Mouse (Mus musculus): Measurements from ENCODE around the gene Pstpip1. TPM values are rescaled to one million over a fixed set of nuclear protein-coding genes. Genes with fewer than 3 reads are reported as not detected.

Gene Pstpip1
- polyA plus RNA-seq, 1 experiment from 2014 or later, result 0.75 TPM

DNA sequence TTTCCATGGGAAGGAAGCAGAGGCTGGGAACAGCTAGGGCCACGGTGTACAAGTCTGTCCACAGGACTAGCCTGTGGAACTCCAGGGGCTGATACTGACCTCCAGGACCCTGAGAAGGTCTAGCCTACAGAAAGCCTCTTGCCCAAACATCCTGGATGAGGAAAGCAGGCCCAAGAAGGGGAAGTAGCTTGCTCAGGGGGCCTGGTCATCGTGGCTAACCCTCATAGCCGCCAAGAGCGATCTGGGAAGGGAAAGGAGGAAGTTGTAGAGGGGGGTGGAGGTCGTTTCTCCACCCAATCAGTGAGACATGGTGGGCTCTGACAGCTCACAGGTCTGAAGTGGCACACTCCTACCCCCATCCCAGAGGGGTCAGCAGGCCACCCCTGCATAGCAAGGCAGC lies 18.4 kb downstream of the Pstpip1 start:
- Histone ChIP-seq H3K4me3 (no peak overlapping the region), H3K27me3 (no peaks in the 10 kb centered on the region), H3K4me2 (replicated peaks) (no peak overlapping the region), H3K9ac (replicated peaks) (no peak overlapping the region), H3K36me3 (no peaks in the 10 kb centered on the region), H3K9me3 (no peaks in the 10 kb centered on the region), H3K27ac (replicated peaks) (no peak overlapping the region), H3K4me1 (no peaks in the 10 kb centered on the region)
- WGBS, result 86% methylated on average over 5 of the region's 5 CpGs
- ATAC-seq (ENCODE audit: low FRiP score, low read depth), result no peak

DNA sequence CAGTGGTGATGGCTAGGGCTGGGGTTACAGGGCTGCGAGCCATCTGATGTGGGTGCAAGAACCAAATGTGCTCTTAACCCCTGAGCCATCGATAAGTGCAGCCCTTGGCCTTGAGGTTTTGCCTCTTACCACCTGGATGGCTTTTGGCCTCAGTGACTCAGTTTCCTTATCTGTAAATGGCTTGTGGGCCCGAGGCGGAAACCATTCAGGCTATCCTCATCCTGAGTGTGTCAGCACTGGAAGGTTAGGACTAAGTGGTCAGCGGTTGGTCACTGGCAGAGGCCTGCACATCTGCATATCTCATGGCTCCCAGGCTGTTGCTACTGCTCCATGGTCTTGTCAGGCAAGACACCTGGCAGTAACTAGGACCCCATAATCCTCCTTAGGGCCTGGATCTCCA lies 28.3 kb downstream of the Pstpip1 start:
- 86% methylated on average over 5 of the region's 5 CpGs for WGBS
- Histone ChIP-seq H3K36me3 (no peaks in the 10 kb centered on the region), H3K9me3 (no peaks in the 10 kb centered on the region), H3K27ac (replicated peaks) (no peak overlapping the region), H3K9ac (replicated peaks) (no peak overlapping the region), H3K27me3 (peaks cover 5% of the 10 kb centered on the region; the same call in 1 of the 2 replicates), H3K4me1 (peaks cover 13% of the 10 kb centered on the region), H3K4me2 (replicated peaks) (no peak overlapping the region), H3K4me3 (no peak overlapping the region)
- ATAC-seq (ENCODE audit: low FRiP score, low read depth), result peak; percentile 1; the same call in 1 of the 2 replicates

DNA sequence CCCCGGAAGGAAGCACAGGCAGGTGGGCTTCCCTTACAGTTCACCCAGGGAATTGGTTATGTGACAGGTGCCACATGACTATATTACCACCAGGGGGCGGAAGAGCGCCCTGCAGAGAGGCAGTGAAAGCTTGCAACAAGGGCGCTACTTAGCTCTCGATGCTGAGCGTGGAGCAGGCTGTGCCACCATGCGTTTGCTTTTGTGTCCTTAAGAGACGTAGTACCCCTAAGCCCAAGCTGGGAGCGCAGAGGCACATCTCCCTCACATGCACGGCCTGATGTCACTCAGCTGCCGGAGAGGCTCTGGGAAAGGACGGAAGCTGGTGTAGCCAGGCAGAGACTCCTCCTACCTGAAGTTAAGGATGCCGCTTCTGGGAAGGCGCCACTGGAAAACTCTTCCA lies 28.8 kb downstream of the Pstpip1 start:
- peaks cover 5% of the 10 kb centered on the region; the same call in 1 of the 2 replicates for H3K27me3 ChIP-seq
- peak overlapping the region; percentile 70 for H3K4me2 ChIP-seq (replicated peaks)
- H3K4me3 ChIP-seq, result peak overlapping the region; percentile 39
- H3K4me1 ChIP-seq, result peaks cover 14% of the 10 kb centered on the region
- peak overlapping the region; percentile 46; the same call in 1 of the 2 replicates for H3K9ac ChIP-seq (replicated peaks)
- H3K9me3 ChIP-seq, result no peaks in the 10 kb centered on the region
- no peak overlapping the region for H3K27ac ChIP-seq (replicated peaks)
- no peaks in the 10 kb centered on the region for H3K36me3 ChIP-seq
- 8% methylated on average over 14 of the region's 14 CpGs for WGBS
- peak; percentile 62; the same call in 1 of the 2 replicates for ATAC-seq (ENCODE audit: low FRiP score, low read depth)

DNA sequence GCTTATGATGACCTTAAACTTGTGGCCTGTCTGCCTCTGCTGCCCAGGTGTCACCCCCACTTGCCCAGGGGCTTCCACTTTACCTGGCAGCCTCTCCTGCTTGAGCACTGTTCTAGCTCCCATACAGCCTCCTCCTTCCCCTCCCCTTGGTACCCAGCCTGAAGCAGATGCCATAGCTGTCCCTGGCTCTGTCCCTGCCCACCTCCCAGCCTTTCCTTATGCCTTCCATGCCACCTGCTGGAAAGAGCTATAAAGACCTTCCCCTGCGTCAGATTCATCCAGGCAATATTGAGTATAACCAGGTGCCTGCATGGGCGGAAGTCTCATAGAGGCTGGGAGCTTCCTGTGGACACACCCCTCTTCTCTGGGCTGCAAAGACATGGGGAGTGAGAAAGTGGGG lies 29.9 kb downstream of the Pstpip1 start:
- Histone ChIP-seq H3K4me1 (peaks cover 14% of the 10 kb centered on the region), H3K27ac (replicated peaks) (no peak overlapping the region), H3K4me3 (no peak overlapping the region), H3K4me2 (replicated peaks) (no peak overlapping the region), H3K9me3 (no peaks in the 10 kb centered on the region), H3K36me3 (no peaks in the 10 kb centered on the region), H3K27me3 (peaks cover 5% of the 10 kb centered on the region; the same call in 1 of the 2 replicates), H3K9ac (replicated peaks) (no peak overlapping the region)
- 76% methylated on average over 2 of the region's 2 CpGs for WGBS
- ATAC-seq (ENCODE audit: low FRiP score, low read depth), result no peak

DNA sequence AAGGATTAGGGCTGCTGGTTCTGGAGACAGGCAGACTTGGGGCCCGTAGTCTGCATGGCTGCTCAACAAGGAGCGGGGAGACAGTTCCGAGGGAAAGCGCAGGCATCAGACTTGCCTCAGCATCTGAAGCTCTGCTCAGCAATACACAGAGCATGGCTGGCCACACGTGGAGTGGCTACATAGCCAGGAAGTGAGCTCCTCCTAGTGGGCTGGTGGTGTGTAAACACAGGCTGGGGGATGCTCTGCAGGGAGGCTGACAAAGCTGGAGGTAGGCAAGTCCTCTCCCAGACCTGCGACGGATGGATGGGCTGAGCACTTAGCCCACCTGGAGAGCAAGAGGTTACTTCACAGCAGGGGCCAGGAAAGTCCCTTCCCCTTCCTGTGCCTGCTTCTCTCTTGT lies 31.3 kb downstream of the Pstpip1 start:
- no peaks in the 10 kb centered on the region for H3K36me3 ChIP-seq
- H3K4me1 ChIP-seq, result peaks cover 18% of the 10 kb centered on the region
- peaks cover 5% of the 10 kb centered on the region; the same call in 1 of the 2 replicates for H3K27me3 ChIP-seq
- H3K9me3 ChIP-seq, result no peaks in the 10 kb centered on the region
- no peak overlapping the region for H3K4me2 ChIP-seq (replicated peaks)
- WGBS, result 29% methylated on average over 7 of the region's 7 CpGs
- no peak overlapping the region for H3K9ac ChIP-seq (replicated peaks)
- no peak overlapping the region for H3K4me3 ChIP-seq
- H3K27ac ChIP-seq (replicated peaks), result no peak overlapping the region
- peak; percentile 38; the same call in 1 of the 2 replicates for ATAC-seq (ENCODE audit: low FRiP score, low read depth)

DNA sequence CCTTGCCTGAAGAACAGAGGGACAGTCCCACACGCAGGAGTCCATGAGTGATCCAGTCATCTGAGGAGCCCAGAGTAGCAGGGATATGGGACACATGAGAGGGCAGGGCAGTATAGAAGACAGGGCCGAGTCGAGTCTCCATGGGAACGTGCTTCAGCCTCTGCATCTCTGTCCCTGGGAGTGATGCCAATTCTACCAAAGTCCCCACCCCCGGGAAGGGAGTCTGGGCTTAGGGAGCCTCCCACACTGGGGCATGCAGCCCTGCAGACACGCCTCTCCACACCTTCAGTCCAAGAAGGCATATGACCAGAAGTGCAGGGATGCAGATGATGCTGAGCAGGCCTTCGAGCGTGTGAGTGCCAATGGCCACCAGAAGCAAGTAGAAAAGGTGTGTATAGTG lies 33.2 kb downstream of the Pstpip1 start:
- no peak overlapping the region for H3K4me2 ChIP-seq (replicated peaks)
- no peak for ATAC-seq (ENCODE audit: low FRiP score, low read depth)
- no peak overlapping the region for H3K27ac ChIP-seq (replicated peaks)
- peaks cover 18% of the 10 kb centered on the region for H3K4me1 ChIP-seq
- H3K27me3 ChIP-seq, result peaks cover 5% of the 10 kb centered on the region; the same call in 1 of the 2 replicates
- H3K4me3 ChIP-seq, result no peak overlapping the region
- H3K9ac ChIP-seq (replicated peaks), result no peak overlapping the region
- peaks cover 7% of the 10 kb centered on the region for H3K36me3 ChIP-seq
- 85% methylated on average over 8 of the region's 8 CpGs for WGBS
- H3K9me3 ChIP-seq, result no peaks in the 10 kb centered on the region

DNA sequence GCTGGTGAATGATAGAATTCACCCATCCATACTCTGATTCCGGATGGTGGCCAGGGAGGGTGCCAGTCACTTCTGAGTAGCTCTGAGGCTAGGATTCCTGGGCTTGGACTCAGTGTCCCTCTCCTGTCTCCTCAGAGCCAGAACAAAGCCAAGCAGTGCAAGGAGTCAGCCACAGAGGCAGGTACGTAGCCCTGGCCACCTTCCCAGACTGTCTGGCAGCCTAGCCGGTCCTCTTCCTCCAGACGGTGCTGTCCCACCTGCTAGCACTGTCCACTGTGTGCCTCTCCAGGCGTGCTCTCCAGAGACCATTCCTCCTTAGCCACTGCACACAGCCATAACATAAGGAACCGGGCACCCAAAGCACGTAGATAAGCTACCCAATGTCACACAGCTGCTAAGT lies 33.9 kb downstream of the Pstpip1 start:
- Histone ChIP-seq H3K4me2 (replicated peaks) (no peak overlapping the region), H3K4me1 (peaks cover 14% of the 10 kb centered on the region), H3K27ac (replicated peaks) (no peak overlapping the region), H3K27me3 (peaks cover 5% of the 10 kb centered on the region; the same call in 1 of the 2 replicates), H3K36me3 (peaks cover 13% of the 10 kb centered on the region), H3K9ac (replicated peaks) (peak overlapping the region; percentile 31; the same call in 1 of the 2 replicates), H3K4me3 (no peak overlapping the region), H3K9me3 (no peaks in the 10 kb centered on the region)
- ATAC-seq (ENCODE audit: low FRiP score, low read depth), result no peak
- WGBS, result 81% methylated on average over 7 of the region's 7 CpGs

DNA sequence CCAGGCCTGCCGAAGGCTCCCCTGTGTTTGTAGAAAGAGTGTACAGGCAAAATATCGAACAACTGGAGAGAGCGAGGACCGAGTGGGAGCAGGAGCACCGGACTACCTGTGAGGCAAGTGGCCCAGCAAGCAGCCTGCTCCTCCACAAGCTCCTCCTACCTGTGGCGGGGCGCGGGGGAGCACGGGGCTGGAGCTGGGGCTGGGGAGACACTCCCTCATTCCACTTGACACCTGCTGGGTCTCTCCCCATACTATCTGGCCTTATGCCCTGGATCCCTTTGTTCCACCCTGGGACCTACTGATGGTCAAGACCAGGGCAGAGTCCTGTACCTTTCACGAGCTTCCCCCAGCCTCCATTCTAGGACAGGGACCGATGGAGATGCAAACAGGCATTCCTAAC lies 34.8 kb downstream of the Pstpip1 start:
- Histone ChIP-seq H3K4me3 (no peak overlapping the region), H3K4me1 (peaks cover 6% of the 10 kb centered on the region; the same call in 1 of the 2 replicates), H3K36me3 (peaks cover 22% of the 10 kb centered on the region), H3K27ac (replicated peaks) (no peak overlapping the region), H3K27me3 (peaks cover 5% of the 10 kb centered on the region; the same call in 1 of the 2 replicates), H3K9me3 (no peaks in the 10 kb centered on the region), H3K4me2 (replicated peaks) (no peak overlapping the region), H3K9ac (replicated peaks) (no peak overlapping the region)
- ATAC-seq (ENCODE audit: low FRiP score, low read depth), result no peak
- WGBS, result 44% methylated on average over 11 of the region's 11 CpGs

DNA sequence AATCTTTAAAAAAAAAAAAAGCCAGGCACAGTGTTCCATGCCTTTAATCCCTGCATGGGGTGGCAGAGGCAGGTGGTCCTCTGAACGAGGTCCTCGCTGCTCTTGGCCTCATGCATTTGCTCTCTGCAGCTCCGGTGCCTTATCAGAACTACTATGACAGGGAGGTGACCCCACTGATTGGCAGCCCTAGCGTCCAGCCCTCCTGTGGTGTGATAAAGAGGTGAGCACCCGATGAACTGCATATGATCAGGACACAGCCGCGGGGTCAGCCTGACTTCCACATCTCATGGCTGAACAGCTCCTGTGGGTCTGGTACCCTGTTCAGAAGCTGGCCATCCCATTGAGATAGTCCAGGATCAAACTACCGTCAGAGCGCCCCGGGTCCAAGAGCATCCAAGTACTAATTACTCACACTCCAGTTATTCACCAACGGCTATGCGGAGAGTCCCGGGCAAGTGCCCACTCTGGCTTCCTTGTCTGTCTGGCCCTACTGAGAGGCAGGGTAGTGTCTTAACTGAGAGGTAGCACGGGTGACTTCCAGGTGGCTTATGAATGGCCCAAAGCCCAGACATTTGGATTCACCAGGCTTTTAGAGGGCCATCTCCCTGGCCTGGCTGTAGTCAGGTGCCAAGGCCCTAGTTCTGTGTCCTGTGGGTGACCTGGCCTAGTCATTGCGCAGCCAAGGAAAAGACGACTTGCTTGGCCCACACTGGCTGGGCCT lies 36.9 kb downstream of the Pstpip1 start:
- 88% methylated on average over 16 of the region's 16 CpGs for WGBS
- Histone ChIP-seq H3K4me2 (replicated peaks) (no peak overlapping the region), H3K4me1 (peaks cover 6% of the 10 kb centered on the region; the same call in 1 of the 2 replicates), H3K27me3 (no peaks in the 10 kb centered on the region), H3K9me3 (no peaks in the 10 kb centered on the region), H3K9ac (replicated peaks) (no peak overlapping the region), H3K36me3 (peaks cover 41% of the 10 kb centered on the region), H3K4me3 (no peak overlapping the region), H3K27ac (replicated peaks) (no peak overlapping the region)
- ATAC-seq (ENCODE audit: low FRiP score, low read depth), result no peak

DNA sequence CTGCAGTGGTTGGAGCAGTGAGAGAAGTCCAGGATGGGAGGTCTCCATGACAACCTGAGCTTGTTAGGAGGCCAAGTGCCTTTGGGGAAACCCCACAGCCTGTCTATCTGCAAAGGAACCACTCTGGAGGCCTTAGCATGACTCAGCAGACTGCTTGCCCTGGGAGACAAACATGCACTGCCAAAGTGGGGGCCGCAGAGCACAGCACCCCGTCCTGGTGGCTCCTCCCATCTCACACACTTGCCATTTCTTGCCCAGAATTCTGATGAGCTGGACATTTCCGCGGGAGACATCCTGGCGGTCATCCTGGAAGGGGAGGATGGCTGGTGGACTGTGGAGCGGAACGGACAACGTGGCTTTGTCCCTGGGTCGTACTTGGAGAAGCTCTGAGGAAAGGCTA lies 38.6 kb downstream of the Pstpip1 start:
- H3K4me1 ChIP-seq, result 0 out of 2 replicates have a peak, but pooled peaks cover 4% of the 10 kb centered on the region
- no peak overlapping the region for H3K9ac ChIP-seq (replicated peaks)
- no peak overlapping the region for H3K4me2 ChIP-seq (replicated peaks)
- ATAC-seq (ENCODE audit: low FRiP score, low read depth), result no peak
- H3K36me3 ChIP-seq, result peaks cover 58% of the 10 kb centered on the region
- H3K9me3 ChIP-seq, result no peaks in the 10 kb centered on the region
- no peak overlapping the region for H3K4me3 ChIP-seq
- 93% methylated on average over 9 of the region's 9 CpGs for WGBS
- H3K27me3 ChIP-seq, result no peaks in the 10 kb centered on the region
- no peak overlapping the region for H3K27ac ChIP-seq (replicated peaks)

DNA sequence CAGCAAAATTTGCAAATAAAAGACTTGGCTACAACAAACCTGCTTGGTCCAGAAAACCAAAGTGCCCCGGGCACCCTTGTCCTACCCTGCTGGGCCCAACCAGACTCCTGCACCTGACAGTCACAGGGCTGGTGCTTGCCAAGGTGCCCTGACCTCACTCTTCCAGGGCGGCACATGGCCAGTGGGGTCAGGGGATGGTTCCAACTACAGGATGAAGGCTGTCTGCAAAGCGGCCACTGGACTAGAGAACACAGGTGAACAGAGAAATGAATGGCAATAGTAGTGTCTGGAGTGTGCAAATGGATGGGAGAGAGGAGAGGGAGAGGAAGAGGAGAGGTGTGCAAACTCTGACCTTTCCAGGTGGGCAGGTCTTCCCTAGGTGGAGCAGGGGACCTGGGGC lies 40.2 kb downstream of the Pstpip1 start:
- Histone ChIP-seq H3K27ac (replicated peaks) (no peak overlapping the region), H3K4me1 (0 out of 2 replicates have a peak, but pooled peaks cover 4% of the 10 kb centered on the region), H3K36me3 (peaks cover 75% of the 10 kb centered on the region), H3K9ac (replicated peaks) (no peak overlapping the region), H3K9me3 (no peaks in the 10 kb centered on the region), H3K27me3 (no peaks in the 10 kb centered on the region), H3K4me3 (no peak overlapping the region), H3K4me2 (replicated peaks) (no peak overlapping the region)
- ATAC-seq (ENCODE audit: low FRiP score, low read depth), result no peak
- 92% methylated on average over 3 of the region's 3 CpGs for WGBS

DNA sequence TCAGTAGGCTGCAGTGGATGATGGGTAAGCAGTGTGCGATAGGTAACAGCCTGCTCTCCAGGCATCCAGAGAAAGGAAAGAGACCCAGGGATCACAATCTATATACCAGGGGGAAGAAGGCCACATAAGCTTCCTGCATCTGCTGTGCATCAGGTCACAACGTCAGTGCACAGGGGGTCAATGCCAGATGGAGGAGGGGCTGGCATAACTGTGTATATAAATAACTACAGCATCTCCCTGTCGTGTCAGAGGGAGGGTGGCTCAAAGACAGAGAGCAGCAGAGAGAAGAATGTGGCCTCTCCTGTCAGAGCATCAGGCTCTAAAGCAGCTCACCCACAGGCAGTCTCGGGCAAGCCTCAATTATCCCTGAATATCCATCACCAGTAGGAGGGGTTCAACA lies 40.8 kb downstream of the Pstpip1 start:
- WGBS, result 72% methylated on average over 4 of the region's 4 CpGs

More for the DNA sequence above, 40.8 kb downstream of the Pstpip1 start:
- Histone ChIP-seq H3K27ac (replicated peaks) (no peak overlapping the region), H3K9me3 (no peaks in the 10 kb centered on the region), H3K27me3 (no peaks in the 10 kb centered on the region), H3K4me3 (no peak overlapping the region), H3K36me3 (peaks cover 80% of the 10 kb centered on the region), H3K4me1 (no peaks in the 10 kb centered on the region; the same call in 1 of the 2 replicates), H3K4me2 (replicated peaks) (no peak overlapping the region), H3K9ac (replicated peaks) (no peak overlapping the region)
- no peak for ATAC-seq (ENCODE audit: low FRiP score, low read depth)
